Mouse (Mus musculus) embryonic fibroblast, embryonic 13.5 days (primary cell): ENCODE measurements around the gene Rrbp1.

Source experiments
- CTCF ChIP-seq: IDR thresholded peaks from 2 replicates; pipeline ENCODE4 v1.5.1; 2011; ENCODE audit warnings: mild to moderate bottlenecking, control low read depth, low read length, moderate library complexity, borderline replicate concordance; ENCODE audit not compliant: insufficient read depth
- POLR2A ChIP-seq: IDR thresholded peaks from 2 replicates; pipeline ENCODE4 v1.6.1; 2011; ENCODE audit warnings: low read depth, mild to moderate bottlenecking, control low read depth, low read length, moderate library complexity

DNA sequence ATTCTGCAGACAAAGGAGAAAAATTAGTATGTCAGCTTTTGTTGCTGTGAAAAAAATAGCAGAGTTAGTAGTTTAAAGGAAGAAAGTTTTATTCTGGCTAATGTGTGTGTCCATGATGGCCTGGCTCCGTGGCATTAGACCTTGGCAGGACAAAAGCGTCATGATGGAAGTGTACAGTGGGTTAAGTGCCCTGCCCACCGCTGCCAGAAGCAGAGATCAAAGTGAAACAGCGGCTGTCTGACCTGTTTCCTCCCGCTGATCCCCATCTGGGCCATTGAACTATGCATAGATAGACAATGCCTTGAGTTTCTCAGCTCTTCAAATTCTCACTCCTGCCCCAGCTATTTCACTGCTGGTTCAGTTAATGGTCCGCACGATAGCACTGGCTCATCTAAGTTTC lies 87.0 kb downstream of the Rrbp1 start:
- TF ChIP-seq POLR2A (no peak), CTCF (no peak)
